Mouse (Mus musculus) urinary bladder, postnatal 14 days (tissue): ENCODE measurements at regions not wholly inside any gene's neighbourhood (a gene's known extent, or its start where the extent isn't known, plus 50 kb on each side); places are given as distances from the start of the nearest gene placed in this dataset.

ENCODE experiments used
- DNase-seq: peaks from one replicate; pipeline ENCODE4 v3.0.0; 2021; ENCODE audit warnings: low spot score

- DNase-seq: no peak
Observed at GRCm38 (mm10) chr17:75894934-75895333, 343.2 kb upstream of the Fam98a start.

- DNase-seq: no peak
Observed at GRCm38 (mm10) chr17:75893559-75893958, 341.8 kb upstream of the Fam98a start.

- peak; percentile 56 for DNase-seq
Observed at GRCm38 (mm10) chr17:75892156-75892555, 340.4 kb upstream of the Fam98a start.

GRCm38 (mm10) chr17:75891564-75891963, 339.8 kb upstream of the Fam98a start:
- peak; percentile 32 for DNase-seq

- peak; percentile 15 for DNase-seq
Observed at GRCm38 (mm10) chr17:75877848-75878247, 326.1 kb upstream of the Fam98a start.

GRCm38 (mm10) chr17:75876895-75877294, 325.1 kb upstream of the Fam98a start:
- no peak for DNase-seq

GRCm38 (mm10) chr17:75874535-75874934, 322.8 kb upstream of the Fam98a start:
- no peak for DNase-seq

- no peak for DNase-seq
Observed at GRCm38 (mm10) chr17:75870492-75870891, 318.7 kb upstream of the Fam98a start.

- DNase-seq: no peak
Observed at GRCm38 (mm10) chr17:75857015-75857414, 305.3 kb upstream of the Fam98a start.

- no peak for DNase-seq
Observed at GRCm38 (mm10) chr17:75815997-75816626, 264.4 kb upstream of the Fam98a start.

GRCm38 (mm10) chr17:75812163-75812562, 260.4 kb upstream of the Fam98a start:
- no peak for DNase-seq

- DNase-seq: no peak
Observed at GRCm38 (mm10) chr17:75808524-75809326, 257.0 kb upstream of the Fam98a start.

- no peak for DNase-seq
Observed at GRCm38 (mm10) chr17:75808025-75808424, 256.3 kb upstream of the Fam98a start.

GRCm38 (mm10) chr17:75804358-75804757, 252.6 kb upstream of the Fam98a start:
- DNase-seq: no peak

GRCm38 (mm10) chr17:75796380-75796779, 244.6 kb upstream of the Fam98a start:
- no peak for DNase-seq

GRCm38 (mm10) chr17:75795772-75796171, 244.0 kb upstream of the Fam98a start:
- peak; percentile 58 for DNase-seq

GRCm38 (mm10) chr17:75779770-75780169, 228.0 kb upstream of the Fam98a start:
- no peak for DNase-seq

- no peak for DNase-seq
Observed at GRCm38 (mm10) chr17:75776611-75777010, 224.9 kb upstream of the Fam98a start.

- no peak for DNase-seq
Observed at GRCm38 (mm10) chr17:75775518-75775917, 223.8 kb upstream of the Fam98a start.

- no peak for DNase-seq
Observed at GRCm38 (mm10) chr17:75772861-75773260, 221.1 kb upstream of the Fam98a start.

- DNase-seq: no peak
Observed at GRCm38 (mm10) chr17:75768654-75769053, 216.9 kb upstream of the Fam98a start.

GRCm38 (mm10) chr17:75763391-75763790, 211.6 kb upstream of the Fam98a start:
- no peak for DNase-seq

- DNase-seq: no peak
Observed at GRCm38 (mm10) chr17:75756487-75756886, 204.7 kb upstream of the Fam98a start.

GRCm38 (mm10) chr17:75716458-75716857, 164.7 kb upstream of the Fam98a start:
- DNase-seq: no peak
